Mouse (Mus musculus): ENCODE measurements around the gene Olfr288. TPM values are rescaled to one million over a fixed set of nuclear protein-coding genes. Genes with fewer than 3 reads are reported as not detected.

Olfr288 gene
- polyA plus RNA-seq, 1 experiment from 2014 or later = not detected

GRCm38 (mm10) chr15:98181132-98181711 lies 14.1 kb downstream of the Olfr288 start:
- 0 out of 2 replicates have a peak overlapping the region, but pooled peaks have one; percentile 43 for H3K27ac ChIP-seq
- H3K27me3 ChIP-seq (replicated peaks) = 0 out of 2 replicates have a peak, but pooled peaks cover 3% of the 10 kb centered on the region
- H3K9ac ChIP-seq = peak overlapping the region; percentile 45
- H3K4me2 ChIP-seq (replicated peaks) = peak overlapping the region; percentile 76
- peak; percentile 98 for ATAC-seq (ENCODE audit: low FRiP score, low read depth)
- under 1% methylated on average over 30 of the region's 30 CpGs for WGBS
- no peaks in the 10 kb centered on the region for H3K36me3 ChIP-seq
- H3K4me1 ChIP-seq = peaks cover 8% of the 10 kb centered on the region; the same call in 1 of the 2 replicates
- H3K4me3 ChIP-seq = peak overlapping the region; percentile 43
- H3K9me3 ChIP-seq = no peaks in the 10 kb centered on the region

DNA sequence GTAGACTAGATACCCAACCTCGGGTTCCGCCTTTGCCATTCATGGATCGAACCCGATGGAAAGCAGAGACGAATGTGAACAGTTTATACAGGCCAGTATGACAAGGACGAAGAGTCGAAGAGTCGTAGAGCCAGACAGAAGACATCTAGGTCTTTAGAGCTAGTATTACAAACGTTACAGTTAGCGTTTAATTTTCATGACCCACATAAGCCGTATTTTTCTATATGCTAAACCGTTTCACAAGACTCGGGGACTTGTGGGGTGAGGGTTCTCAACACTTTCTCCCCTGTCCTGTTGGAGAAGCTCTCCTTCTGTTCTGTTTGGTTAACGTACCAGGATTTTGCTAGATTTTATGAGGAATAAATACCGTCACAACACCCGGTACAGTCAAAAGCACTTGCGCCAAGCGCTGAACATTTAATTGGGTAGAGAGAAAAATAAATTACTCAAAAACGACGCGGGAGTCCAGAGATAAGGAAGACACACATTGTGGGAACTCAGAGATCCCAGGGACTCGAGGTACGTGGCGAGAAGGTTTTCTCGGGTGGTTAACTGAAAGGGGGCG lies 14.7 kb downstream of the Olfr288 start:
- Histone ChIP-seq H3K36me3 (no peaks in the 10 kb centered on the region), H3K27ac (0 out of 2 replicates have a peak overlapping the region, but pooled peaks have one; percentile 43), H3K4me2 (replicated peaks) (peak overlapping the region; percentile 76), H3K4me3 (peak overlapping the region; percentile 43), H3K9me3 (no peaks in the 10 kb centered on the region), H3K27me3 (replicated peaks) (0 out of 2 replicates have a peak, but pooled peaks cover 3% of the 10 kb centered on the region), H3K9ac (peak overlapping the region; percentile 45), H3K4me1 (peaks cover 8% of the 10 kb centered on the region; the same call in 1 of the 2 replicates)
- WGBS = 6% methylated on average over 26 of the region's 26 CpGs
- ATAC-seq (ENCODE audit: low FRiP score, low read depth) = no peak

DNA sequence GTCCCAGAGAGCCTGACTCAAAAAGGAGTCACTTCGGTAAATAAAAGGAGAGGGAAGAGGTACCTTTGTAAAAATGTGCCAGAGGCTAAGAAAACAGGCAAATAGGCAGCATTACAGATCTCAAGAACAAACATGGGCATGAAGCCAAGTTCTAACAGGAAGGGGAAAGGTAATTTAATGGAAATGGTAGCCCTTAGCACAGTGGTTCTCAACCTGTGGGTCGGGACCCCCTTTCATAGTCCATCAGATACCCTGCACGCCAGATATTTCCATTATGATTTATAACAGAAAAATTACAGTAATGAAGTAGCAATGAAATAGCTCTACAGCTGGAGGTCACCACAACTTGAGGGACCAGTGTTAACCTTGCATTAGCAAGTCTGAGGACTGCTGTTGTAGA lies 18.0 kb downstream of the Olfr288 start:
- Histone ChIP-seq H3K27me3 (replicated peaks) (peaks cover 4% of the 10 kb centered on the region; the same call in 1 of the 2 replicates), H3K9ac (no peak overlapping the region), H3K36me3 (no peaks in the 10 kb centered on the region), H3K4me1 (peaks cover 8% of the 10 kb centered on the region; the same call in 1 of the 2 replicates), H3K9me3 (no peaks in the 10 kb centered on the region), H3K4me3 (no peak overlapping the region), H3K27ac (no peak overlapping the region), H3K4me2 (replicated peaks) (no peak overlapping the region)
- ATAC-seq (ENCODE audit: low FRiP score, low read depth) = no peak
- WGBS = 65% methylated on average over 3 of the region's 3 CpGs

DNA sequence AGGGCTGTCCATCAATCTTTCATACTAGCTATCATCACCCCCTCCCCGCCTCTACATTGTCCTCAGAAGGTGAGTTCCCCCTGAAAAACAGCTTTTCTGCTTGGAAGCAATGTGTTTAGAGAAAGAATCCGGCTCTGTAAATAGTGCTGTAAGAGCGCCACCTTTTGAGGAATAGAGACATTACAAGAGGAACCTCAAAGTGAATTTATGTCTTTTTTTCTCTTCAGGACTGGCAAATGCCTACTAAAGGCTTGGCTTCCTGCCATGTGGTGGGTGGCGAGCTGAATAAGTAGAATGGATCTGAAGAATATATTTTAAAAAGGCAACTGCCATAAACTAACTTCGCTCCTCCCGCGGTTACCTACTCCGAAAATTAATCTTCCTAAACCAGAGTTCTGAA lies 21.5 kb downstream of the Olfr288 start:
- Histone ChIP-seq H3K9me3 (no peaks in the 10 kb centered on the region), H3K36me3 (no peaks in the 10 kb centered on the region), H3K4me2 (replicated peaks) (no peak overlapping the region), H3K4me1 (peaks cover 10% of the 10 kb centered on the region), H3K27ac (no peak overlapping the region), H3K4me3 (no peak overlapping the region), H3K9ac (no peak overlapping the region), H3K27me3 (replicated peaks) (peaks cover 28% of the 10 kb centered on the region)
- WGBS = 31% methylated on average over 8 of the region's 8 CpGs
- no peak for ATAC-seq (ENCODE audit: low FRiP score, low read depth)

GRCm38 (mm10) chr15:98172113-98172512 lies 23.2 kb downstream of the Olfr288 start:
- Histone ChIP-seq H3K9me3 (no peaks in the 10 kb centered on the region), H3K4me3 (no peak overlapping the region), H3K27me3 (replicated peaks) (peaks cover 39% of the 10 kb centered on the region), H3K4me2 (replicated peaks) (no peak overlapping the region), H3K9ac (no peak overlapping the region), H3K4me1 (peaks cover 20% of the 10 kb centered on the region), H3K36me3 (no peaks in the 10 kb centered on the region), H3K27ac (no peak overlapping the region)
- ATAC-seq (ENCODE audit: low FRiP score, low read depth) = no peak
- WGBS = 74% methylated on average over 5 of the region's 5 CpGs

DNA sequence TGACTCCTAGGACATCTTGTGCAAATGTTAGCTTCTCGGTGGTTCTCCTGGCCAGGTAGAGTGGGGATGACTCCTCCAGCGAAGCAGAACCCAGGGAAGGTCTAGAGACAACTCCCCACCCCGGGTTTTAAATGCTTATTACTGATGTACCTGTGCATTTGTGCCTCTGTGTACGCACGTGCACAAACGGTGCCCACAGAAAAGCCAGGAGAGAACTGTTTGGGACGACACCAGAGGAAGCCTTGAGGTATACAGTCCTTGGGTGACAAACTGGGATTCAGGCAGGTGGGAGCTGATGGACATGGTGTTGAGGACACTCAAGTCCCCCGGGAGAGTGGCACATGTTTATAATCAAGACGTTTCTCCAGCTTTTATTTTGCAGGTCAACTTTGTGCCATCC lies 24.4 kb downstream of the Olfr288 start:
- no peaks in the 10 kb centered on the region for H3K9me3 ChIP-seq
- H3K36me3 ChIP-seq = no peaks in the 10 kb centered on the region
- peaks cover 37% of the 10 kb centered on the region for H3K27me3 ChIP-seq (replicated peaks)
- peak overlapping the region; percentile 81 for H3K4me2 ChIP-seq (replicated peaks)
- no peak overlapping the region for H3K27ac ChIP-seq
- H3K9ac ChIP-seq = no peak overlapping the region
- peaks cover 24% of the 10 kb centered on the region for H3K4me1 ChIP-seq
- no peak for ATAC-seq (ENCODE audit: low FRiP score, low read depth)
- H3K4me3 ChIP-seq = no peak overlapping the region
- WGBS = 71% methylated on average over 9 of the region's 9 CpGs

- ATAC-seq (ENCODE audit: low FRiP score, low read depth) = no peak
- 0 out of 2 replicates have a peak overlapping the region, but pooled peaks have one; percentile 7 for H3K4me3 ChIP-seq
- 0 out of 2 replicates have a peak overlapping the region, but pooled peaks have one; percentile 21 for H3K9ac ChIP-seq
- no peak overlapping the region for H3K27ac ChIP-seq
- H3K9me3 ChIP-seq = no peaks in the 10 kb centered on the region
- H3K4me2 ChIP-seq (replicated peaks) = peak overlapping the region; percentile 81
- H3K4me1 ChIP-seq = peaks cover 24% of the 10 kb centered on the region
- no peaks in the 10 kb centered on the region for H3K36me3 ChIP-seq
- H3K27me3 ChIP-seq (replicated peaks) = peaks cover 42% of the 10 kb centered on the region
- 38% methylated on average over 7 of the region's 7 CpGs for WGBS
Observed at GRCm38 (mm10) chr15:98170365-98170764, 25.0 kb downstream of the Olfr288 start.

- peak overlapping the region; percentile 52 for H3K4me3 ChIP-seq
- no peaks in the 10 kb centered on the region for H3K9me3 ChIP-seq
- peak overlapping the region; percentile 65 for H3K9ac ChIP-seq
- no peaks in the 10 kb centered on the region for H3K36me3 ChIP-seq
- peak overlapping the region; percentile 81 for H3K4me2 ChIP-seq (replicated peaks)
- H3K27me3 ChIP-seq (replicated peaks) = peaks cover 44% of the 10 kb centered on the region
- ATAC-seq (ENCODE audit: low FRiP score, low read depth) = no peak
- H3K4me1 ChIP-seq = peaks cover 24% of the 10 kb centered on the region
- no peak overlapping the region for H3K27ac ChIP-seq
- 2% methylated on average over 19 of the region's 19 CpGs for WGBS
Observed at GRCm38 (mm10) chr15:98168622-98169004, 26.7 kb downstream of the Olfr288 start.

- Histone ChIP-seq H3K4me1 (peaks cover 24% of the 10 kb centered on the region), H3K9ac (peak overlapping the region; percentile 65), H3K4me2 (replicated peaks) (peak overlapping the region; percentile 81), H3K27ac (peak overlapping the region; percentile 79), H3K4me3 (peak overlapping the region; percentile 52), H3K27me3 (replicated peaks) (peaks cover 44% of the 10 kb centered on the region), H3K36me3 (no peaks in the 10 kb centered on the region), H3K9me3 (no peaks in the 10 kb centered on the region)
- WGBS = 1% methylated on average over 69 of the region's 69 CpGs
- ATAC-seq (ENCODE audit: low FRiP score, low read depth) = peak; percentile 93
Observed at GRCm38 (mm10) chr15:98167645-98168621, 27.4 kb downstream of the Olfr288 start.

- Histone ChIP-seq H3K27ac (peak within 1 kb of the TSS; percentile 79), H3K4me1 (peaks cover 24% of the 10 kb centered on the region), H3K4me3 (peak within 1 kb of the TSS; percentile 52), H3K9ac (peak within 1 kb of the TSS; percentile 65), H3K36me3 (no peaks in the 10 kb centered on the region), H3K4me2 (replicated peaks) (peak within 1 kb of the TSS; percentile 81), H3K9me3 (no peaks in the 10 kb centered on the region), H3K27me3 (replicated peaks) (peaks cover 41% of the 10 kb centered on the region)
- WGBS = 1% methylated on average over 18 of the region's 18 CpGs
- no peak; the same call in 1 of the 2 replicates for ATAC-seq (ENCODE audit: low FRiP score, low read depth)
Observed at GRCm38 (mm10) chr15:98166963-98167644, 28.2 kb downstream of the Olfr288 start, which contains the start of gene Ccdc184. Gene Ccdc184 (plus strand): TSS chr15:98167158.

- no peak within 1 kb of the TSS; the same call in 1 of the 2 replicates for H3K4me2 ChIP-seq (replicated peaks)
- H3K9me3 ChIP-seq = no peaks in the 10 kb centered on the region
- no peak within 1 kb of the TSS for H3K27ac ChIP-seq
- no peaks in the 10 kb centered on the region for H3K36me3 ChIP-seq
- 84% methylated on average over 5 of the region's 5 CpGs for WGBS
- H3K27me3 ChIP-seq (replicated peaks) = peaks cover 36% of the 10 kb centered on the region
- no peak within 1 kb of the TSS for H3K4me3 ChIP-seq
- no peak for ATAC-seq (ENCODE audit: low FRiP score, low read depth)
- H3K4me1 ChIP-seq = peaks cover 23% of the 10 kb centered on the region
- H3K9ac ChIP-seq = no peak within 1 kb of the TSS
Observed at GRCm38 (mm10) chr15:98165525-98165924, 29.8 kb downstream of the Olfr288 start, which contains the start of gene Asb8. Gene Asb8 (minus strand): TSS chr15:98165625.
